Mouse (Mus musculus) spleen, adult 2 months (tissue): Measurements from ENCODE around the gene Clybl. TPM values are rescaled to one million over a fixed set of nuclear protein-coding genes. Genes with fewer than 3 reads are reported as not detected.

Experiments
- DNase-seq, 2 experiments: peaks; one replicate each; pipeline versions ENCODE4 v3.0.0 to v3.0.0-alpha.2; 2012 to 2021; ENCODE audit warnings: low spot score in 2 of 2, low read depth in 1 of 2
- H3K27ac ChIP-seq: fragments of 200-500 bp; 2 replicates; pipeline ENCODE4 v1.5.1; 2012; ENCODE audit warnings: low read length, inconsistent platforms; ENCODE audit not compliant: insufficient read depth
- H3K27me3 ChIP-seq: fragments of 200-500 bp; 2 replicates; pipeline ENCODE4 v1.6.1; 2012; ENCODE audit warnings: mild to moderate bottlenecking, moderate library complexity, low read length, inconsistent platforms; ENCODE audit not compliant: control insufficient read depth, insufficient read depth
- H3K36me3 ChIP-seq: fragments of 200-500 bp; 2 replicates; pipeline ENCODE4 v1.6.1; 2012; ENCODE audit warnings: mild to moderate bottlenecking, low read length, inconsistent platforms; ENCODE audit not compliant: control insufficient read depth, insufficient read depth
- H3K4me1 ChIP-seq: fragments of 200-500 bp; 2 replicates; pipeline ENCODE4 v1.6.1; 2011; ENCODE audit warnings: inconsistent platforms; ENCODE audit not compliant: control insufficient read depth, insufficient read depth, insufficient read length
- H3K4me3 ChIP-seq: fragments of 200-500 bp; 2 replicates; pipeline ENCODE4 v1.5.1; 2011; ENCODE audit warnings: mild to moderate bottlenecking, inconsistent platforms; ENCODE audit not compliant: insufficient read depth, insufficient read length; ENCODE audit errors: extremely low read depth
- CTCF ChIP-seq: fragments of 200-500 bp; IDR thresholded peaks from 2 replicates; pipeline ENCODE4 v1.5.1; 2011; ENCODE audit warnings: mild to moderate bottlenecking, inconsistent platforms; ENCODE audit not compliant: insufficient read depth, insufficient read length, insufficient replicate concordance; ENCODE audit errors: extremely low read depth
- POLR2A ChIP-seq: fragments of 200-500 bp; IDR thresholded peaks from 2 replicates; pipeline ENCODE4 v1.6.1; 2011; ENCODE audit warnings: low read depth, low read length, inconsistent platforms
- WGBS: fragments of 180-500 bp; shearing (Covaris S2); methylation state at CpG from one replicate; pipeline ENCODE4 v1.1.7; 2018; 5-methylcytosine and 5-hydroxymethylcytosine counted together
- polyA plus RNA-seq: library from polyadenylated mRNA; depleted of rRNA; stranded (reverse); fragments of >200 nt; gene quantifications from 2 replicates; pipeline ENCODE4 v1.2.3, GENCODE M21; 2012

The Clybl gene
- polyA plus RNA-seq, 1 experiment = 2.1 TPM

DNA sequence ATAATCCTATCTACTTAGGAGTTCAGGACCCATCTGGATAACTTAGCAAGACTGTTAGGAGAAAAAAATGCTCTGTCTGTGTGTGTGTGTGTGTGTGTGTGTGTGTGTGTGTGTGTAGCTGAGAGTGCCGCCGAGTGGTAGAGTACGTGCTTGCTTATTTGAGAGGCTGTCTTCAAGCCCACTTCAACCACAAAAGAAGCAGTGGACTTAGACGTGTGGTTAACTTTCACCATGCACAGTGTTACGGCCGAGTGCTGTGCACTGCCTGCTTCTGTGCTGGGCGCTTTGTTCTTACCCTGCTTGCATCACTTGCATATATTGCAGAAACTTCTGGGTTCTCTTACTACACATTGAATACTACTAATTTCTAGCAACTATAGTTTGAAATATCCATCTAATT lies 23.8 kb upstream of the Clybl start:
- TF ChIP-seq POLR2A (no peak), CTCF (no peak)
- Histone ChIP-seq H3K27me3 (no peaks in the 10 kb centered on the region), H3K36me3 (peaks cover 26% of the 10 kb centered on the region), H3K27ac (no peak overlapping the region), H3K4me1 (no peaks in the 10 kb centered on the region), H3K4me3 (no peak overlapping the region)
- no peak for DNase-seq
- 61% methylated on average over 7 of the region's 7 CpGs for WGBS

DNA sequence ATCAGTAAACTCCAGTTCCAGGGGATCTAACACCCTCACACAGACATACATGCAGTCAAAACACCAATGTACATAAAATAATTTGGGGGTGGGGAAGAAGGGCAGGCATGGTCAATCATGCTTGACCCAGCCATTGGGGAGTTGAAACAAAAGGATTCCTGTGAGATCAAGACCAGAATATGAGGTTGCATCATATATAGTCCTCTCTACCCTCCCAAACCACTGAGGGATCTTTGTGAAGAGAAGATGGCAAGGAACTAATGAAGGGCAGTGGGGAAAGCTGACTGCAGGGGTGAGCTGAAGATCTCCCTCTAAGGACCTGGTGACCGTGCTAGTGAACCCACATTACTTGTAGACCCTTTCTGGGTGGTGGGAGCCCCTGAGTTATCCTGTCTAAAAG lies 20.6 kb upstream of the Clybl start:
- H3K4me3 ChIP-seq = no peak overlapping the region
- no peak overlapping the region for H3K27ac ChIP-seq
- H3K27me3 ChIP-seq = no peaks in the 10 kb centered on the region
- H3K36me3 ChIP-seq = peaks cover 12% of the 10 kb centered on the region
- whole genome bisulfite sequencing = 86% methylated on average over 1 of the region's 1 CpGs
- H3K4me1 ChIP-seq = no peaks in the 10 kb centered on the region
- TF ChIP-seq CTCF = no peak
- TF ChIP-seq POLR2A = no peak
- no peak for DNase-seq

DNA sequence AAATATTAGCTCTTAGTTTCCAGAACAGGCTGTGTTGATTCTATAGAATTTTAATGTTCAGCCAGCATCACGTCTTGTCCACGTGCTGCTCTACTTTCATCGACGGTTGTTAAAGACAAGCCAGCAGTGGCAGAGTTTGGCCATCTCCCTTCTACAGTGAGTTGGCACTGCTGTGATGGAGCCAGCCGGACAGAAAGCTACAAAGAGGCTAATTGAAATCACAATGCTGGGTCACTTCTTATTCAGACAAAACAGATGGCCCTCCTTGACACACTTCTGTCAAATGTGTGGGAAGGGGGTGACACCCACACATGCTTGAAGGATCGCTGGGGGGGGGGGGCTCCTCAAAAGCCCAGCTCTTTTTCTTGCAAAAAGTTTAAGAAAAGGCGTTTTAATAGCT lies 12.6 kb upstream of the Clybl start:
- H3K36me3 ChIP-seq = no peaks in the 10 kb centered on the region
- 86% methylated on average over 7 of the region's 7 CpGs for WGBS
- DNase-seq = no peak
- TF ChIP-seq POLR2A (no peak), CTCF (no peak)
- no peaks in the 10 kb centered on the region for H3K4me1 ChIP-seq
- H3K4me3 ChIP-seq = no peak overlapping the region
- no peak overlapping the region for H3K27ac ChIP-seq
- no peaks in the 10 kb centered on the region for H3K27me3 ChIP-seq

DNA sequence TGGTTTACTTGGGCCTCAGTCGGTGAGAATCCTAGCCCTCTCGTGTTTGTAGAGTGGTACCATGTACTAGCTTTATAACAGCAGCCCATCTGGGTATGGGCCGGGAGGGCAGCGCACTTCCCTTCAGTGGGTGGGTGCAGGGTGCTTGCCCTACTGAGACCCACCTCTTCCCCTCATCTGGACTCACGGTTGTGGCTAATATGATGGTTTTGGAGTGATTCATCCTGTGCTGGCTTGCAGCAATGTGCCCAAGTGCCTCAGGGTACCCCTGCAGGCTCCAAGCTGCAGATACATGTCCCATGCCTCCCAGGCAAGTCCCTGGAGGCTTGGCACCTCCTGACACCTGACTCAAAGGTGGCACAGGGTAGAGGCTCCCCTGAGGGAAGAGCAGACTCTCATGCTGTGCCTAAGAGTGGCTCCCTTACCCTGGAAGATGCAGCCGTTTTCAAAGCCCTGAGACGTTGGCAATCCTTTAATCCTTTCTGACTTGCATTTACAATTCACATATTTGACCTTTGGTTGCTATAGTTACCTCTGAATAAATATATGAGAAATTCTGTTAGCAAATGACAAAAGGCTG lies 11.2 kb upstream of the Clybl start:
- 86% methylated on average over 7 of the region's 7 CpGs for WGBS
- H3K36me3 ChIP-seq = no peaks in the 10 kb centered on the region
- TF ChIP-seq CTCF = no peak
- TF ChIP-seq POLR2A = no peak
- DNase-seq = no peak
- no peak overlapping the region for H3K27ac ChIP-seq
- no peaks in the 10 kb centered on the region for H3K4me1 ChIP-seq
- H3K4me3 ChIP-seq = no peak overlapping the region
- no peaks in the 10 kb centered on the region for H3K27me3 ChIP-seq

DNA sequence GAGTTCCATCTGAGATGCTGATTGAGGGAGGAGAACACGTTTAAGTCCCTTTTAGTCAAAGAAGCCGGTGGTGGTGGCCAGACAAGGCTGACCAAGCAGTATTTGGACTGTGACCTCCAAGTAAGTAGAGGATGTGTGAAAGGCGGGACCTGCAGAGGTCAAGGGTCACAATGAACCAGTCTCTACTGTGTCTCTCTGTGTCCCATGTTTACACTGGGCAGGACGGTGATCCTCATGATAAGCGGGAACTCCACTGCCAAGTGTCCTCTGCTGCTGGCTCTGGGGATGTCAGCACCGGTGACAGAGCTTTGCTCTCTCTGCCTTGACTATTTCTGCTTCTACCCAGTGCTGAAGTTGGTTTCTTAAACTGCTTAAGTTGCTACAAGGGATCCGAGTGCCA lies 10.5 kb upstream of the Clybl start:
- 86% methylated on average over 7 of the region's 7 CpGs for WGBS
- Histone ChIP-seq H3K4me1 (no peaks in the 10 kb centered on the region), H3K36me3 (no peaks in the 10 kb centered on the region), H3K27me3 (no peaks in the 10 kb centered on the region), H3K27ac (no peak overlapping the region), H3K4me3 (no peak overlapping the region)
- no peak for DNase-seq
- TF ChIP-seq CTCF (no peak), POLR2A (no peak)

DNA sequence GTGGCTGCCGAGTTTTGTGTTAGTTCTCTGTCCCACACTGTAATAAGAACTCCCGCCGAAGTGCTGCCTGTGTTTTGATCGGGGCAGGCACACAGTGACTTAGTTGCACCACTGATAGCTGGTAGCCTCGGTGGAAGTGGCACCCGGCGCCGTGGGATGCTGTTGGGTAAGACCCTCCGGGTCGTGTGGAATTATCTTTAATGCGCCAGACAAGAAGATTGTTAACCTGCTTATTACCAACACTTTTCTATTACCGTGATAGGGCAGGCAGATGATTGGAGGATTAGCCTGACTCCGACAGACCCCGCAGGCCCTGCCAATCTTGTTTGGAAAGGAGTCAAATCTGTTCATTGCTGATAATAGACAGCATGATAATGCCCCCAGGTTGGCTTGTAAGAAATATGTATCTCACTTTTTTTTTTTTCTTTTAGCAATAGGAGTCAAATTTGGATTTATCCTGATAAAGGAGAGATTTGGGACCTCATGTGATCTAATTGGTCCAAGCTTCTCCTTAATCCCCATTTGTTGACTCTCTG lies 5.2 kb upstream of the Clybl start:
- no peaks in the 10 kb centered on the region for H3K36me3 ChIP-seq
- H3K27me3 ChIP-seq = no peaks in the 10 kb centered on the region
- no peak overlapping the region for H3K4me3 ChIP-seq
- DNase-seq = no peak
- TF ChIP-seq CTCF (no peak), POLR2A (no peak)
- no peaks in the 10 kb centered on the region for H3K4me1 ChIP-seq
- whole genome bisulfite sequencing = 84% methylated on average over 14 of the region's 14 CpGs
- H3K27ac ChIP-seq = no peak overlapping the region

DNA sequence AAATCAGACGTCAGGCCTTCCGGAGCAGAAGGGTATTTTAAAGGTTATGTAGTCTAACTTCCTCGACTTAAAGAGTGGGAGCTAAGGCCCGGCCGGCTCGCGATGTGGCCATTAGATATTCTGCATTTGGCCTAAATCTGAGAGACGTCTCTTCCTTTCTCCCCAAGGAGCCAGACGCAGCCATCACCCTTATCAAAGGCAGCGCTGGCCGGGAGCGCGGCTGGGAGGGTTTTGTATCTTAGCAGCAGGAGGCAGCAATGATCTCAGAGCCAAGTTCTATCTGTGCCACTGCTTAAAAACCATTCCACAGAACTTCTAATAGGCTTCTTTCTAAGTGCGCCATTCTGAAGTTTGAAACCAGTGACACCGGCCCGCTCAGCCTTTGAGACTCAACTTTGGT lies 2.2 kb upstream of the Clybl start:
- 92% methylated on average over 16 of the region's 16 CpGs for WGBS
- no peaks in the 10 kb centered on the region for H3K36me3 ChIP-seq
- no peaks in the 10 kb centered on the region for H3K27me3 ChIP-seq
- H3K27ac ChIP-seq = no peak overlapping the region
- no peaks in the 10 kb centered on the region for H3K4me1 ChIP-seq
- no peak for DNase-seq
- no peak overlapping the region for H3K4me3 ChIP-seq
- no peak for TF ChIP-seq CTCF
- no peak for TF ChIP-seq POLR2A
